Mouse (Mus musculus) forebrain, postnatal 0 days (tissue): ENCODE results near the gene Setd1b. TPM values are rescaled to one million over a fixed set of nuclear protein-coding genes. Genes with fewer than 3 reads are reported as not detected.

Source experiments
- polyA plus RNA-seq: library from polyadenylated mRNA; unstranded; fragments of >200 nt; fragmentation: Nextera tagmentation; extraction: Ambion mirVana; gene quantifications from 2 replicates; pipeline ENCODE4 v1.2.1, GENCODE M21; 2015
- total RNA-seq: library from RNA; depleted of rRNA; stranded (reverse); fragments of >200 nt; gene quantifications from 2 replicates; pipeline ENCODE4 v1.2.3, GENCODE M21; 2014; rRNA removed

The Setd1b gene
- total and polyA plus RNA-seq, 2 experiments from 2014 or later = 5.6 to 7.6 TPM

Other genes with a start within 250 kb of the Setd1b start
- gene Kdm2b, start 152.4 kb upstream of the Setd1b start, total RNA-seq = 127 and 158 TPM in 2 replicates
- 84.6 and 91.7 TPM in 2 replicates for gene Kdm2b, start 152.4 kb upstream of the Setd1b start, polyA plus RNA-seq
- gene Orai1, start 127.1 kb upstream of the Setd1b start, total RNA-seq = 13.8 and 19.4 TPM in 2 replicates
- 10.7 and 14.4 TPM in 2 replicates for gene Orai1, start 127.1 kb upstream of the Setd1b start, polyA plus RNA-seq
- gene Morn3, start 95.2 kb upstream of the Setd1b start, total RNA-seq = 0.23 TPM in 1 of 2 replicates, not detected in the other
- gene Morn3, start 95.2 kb upstream of the Setd1b start, polyA plus RNA-seq = 1.1 and 1.5 TPM in 2 replicates
- gene Tmem120b, start 73.8 kb upstream of the Setd1b start, total RNA-seq = 18.0 and 18.1 TPM in 2 replicates
- gene Tmem120b, start 73.8 kb upstream of the Setd1b start, polyA plus RNA-seq = 21.2 and 22.2 TPM in 2 replicates
- gene Rhof, start 9.5 kb upstream of the Setd1b start, total RNA-seq = 25.3 and 27.0 TPM in 2 replicates
- gene Rhof, start 9.5 kb upstream of the Setd1b start, polyA plus RNA-seq = 36.9 and 38.7 TPM in 2 replicates
- 37.4 and 39.5 TPM in 2 replicates for gene Psmd9, start 27.2 kb downstream of the Setd1b start, total RNA-seq
- 72.3 and 79.4 TPM in 2 replicates for gene Psmd9, start 27.2 kb downstream of the Setd1b start, polyA plus RNA-seq
- not detected in 2 replicates for gene Hpd, start 40.5 kb downstream of the Setd1b start, total RNA-seq
- not detected in 2 replicates for gene Hpd, start 40.5 kb downstream of the Setd1b start, polyA plus RNA-seq
- 1.8 and 4.4 TPM in 2 replicates for gene Wdr66, start 109.9 kb downstream of the Setd1b start, total RNA-seq
- 1.1 and 2.0 TPM in 2 replicates for gene Wdr66, start 109.9 kb downstream of the Setd1b start, polyA plus RNA-seq
- gene Bcl7a, start 201.6 kb downstream of the Setd1b start, total RNA-seq = 47.9 and 56.0 TPM in 2 replicates
- 37.2 and 38.3 TPM in 2 replicates for gene Bcl7a, start 201.6 kb downstream of the Setd1b start, polyA plus RNA-seq